10 mouse cellular contexts compared by ENCODE assay signal in genomic region chr12:104898718-104899117, GRCm38 (mm10). TPM values are rescaled to one million over a fixed set of nuclear protein-coding genes. Genes with fewer than 3 reads are reported as not detected.
DNase-seq lines count a peak whose midpoint lies in the region; ATAC-seq lines count a peak whose summit lies in the region.
"Had no signal": no experiment of that assay in that cellular context is flagged by ENCODE, and none has a peak within 500 bp of the region (broad histone marks: within the 10 kb centered on the region; RNA-seq: fewer than 3 reads in every experiment).

No protein-coding gene starts in this region.

- no peak overlapping the region for H3K4me2 ChIP-seq in midbrain, embryonic 15.5 days
- no peak overlapping the region for H3K4me2 ChIP-seq in neural tube, embryonic 15.5 days
- H3K4me2 ChIP-seq: hindbrain, embryonic 13.5 days had no signal

- H3K4me1 ChIP-seq in midbrain, embryonic 10.5 days: peaks cover 52% of the 10 kb centered on the region
- peaks cover 15% of the 10 kb centered on the region; the same call in 1 of the 2 replicates for H3K4me1 ChIP-seq in midbrain, embryonic 15.5 days
- H3K4me1 ChIP-seq in heart, embryonic 10.5 days: peaks cover 20% of the 10 kb centered on the region
- peaks cover 10% of the 10 kb centered on the region for H3K4me1 ChIP-seq in neural tube, embryonic 15.5 days

- peak; percentile 10 for DNase-seq in CD4-positive, CD25-positive, alpha-beta regulatory T cell, adult 2 months (ENCODE audit: low read depth, low spot score)
- DNase-seq in midbrain, embryonic 10.5 days (ENCODE audit: low spot score): no peak
- DNase-seq in kidney, adult 9 months: peak; percentile 76
- peak; percentile 32 for DNase-seq in retina, embryonic 14.5 days (ENCODE audit: low spot score)
- DNase-seq in heart, embryonic 10.5 days (ENCODE audit: low spot score): no peak

- no peak overlapping the region for H3K4me3 ChIP-seq in midbrain, embryonic 10.5 days
- no peak overlapping the region for H3K4me3 ChIP-seq in midbrain, embryonic 15.5 days
- no peak overlapping the region for H3K4me3 ChIP-seq in heart, embryonic 10.5 days
- H3K4me3 ChIP-seq in neural tube, embryonic 15.5 days (replicated peaks): no peak overlapping the region
- H3K4me3 ChIP-seq: hindbrain, embryonic 13.5 days; myocyte had no signal

- peaks cover 6% of the 10 kb centered on the region for H3K27me3 ChIP-seq in midbrain, embryonic 10.5 days (ENCODE audit: low read depth, poor library complexity, severe bottlenecking)
- no peaks in the 10 kb centered on the region for H3K27me3 ChIP-seq in midbrain, embryonic 15.5 days (replicated peaks)
- no peaks in the 10 kb centered on the region for H3K27me3 ChIP-seq in heart, embryonic 10.5 days (ENCODE audit: insufficient read depth, poor library complexity, severe bottlenecking)
- H3K27me3 ChIP-seq in neural tube, embryonic 15.5 days (replicated peaks): no peaks in the 10 kb centered on the region
- H3K27me3 ChIP-seq: hindbrain, embryonic 13.5 days had no signal

- WGBS in midbrain, embryonic 10.5 days: 76% methylated on average over 9 of the region's 9 CpGs
- WGBS in midbrain, embryonic 15.5 days: 78% methylated on average over 9 of the region's 9 CpGs
- WGBS in heart, embryonic 10.5 days: 65% methylated on average over 9 of the region's 9 CpGs
- 76% methylated on average over 9 of the region's 9 CpGs for WGBS in neural tube, embryonic 15.5 days

- ATAC-seq in CD4-positive, CD25-positive, alpha-beta regulatory T cell, adult 4 months: no peak
- no peak for ATAC-seq in midbrain, embryonic 15.5 days (replicated peaks)
- ATAC-seq in neural tube, embryonic 15.5 days (ENCODE audit: low FRiP score): no peak

- peak overlapping the region; percentile 28; the same call in 1 of the 2 replicates for H3K27ac ChIP-seq in midbrain, embryonic 10.5 days (replicated peaks)
- H3K27ac ChIP-seq in midbrain, embryonic 15.5 days: no peak overlapping the region
- no peak overlapping the region for H3K27ac ChIP-seq in heart, embryonic 10.5 days
- no peak overlapping the region for H3K27ac ChIP-seq in neural tube, embryonic 15.5 days (replicated peaks)
- H3K27ac ChIP-seq: hindbrain, embryonic 13.5 days had no signal

- no peaks in the 10 kb centered on the region for H3K36me3 ChIP-seq in midbrain, embryonic 10.5 days
- H3K36me3 ChIP-seq in midbrain, embryonic 15.5 days (replicated peaks): no peaks in the 10 kb centered on the region
- H3K36me3 ChIP-seq in heart, embryonic 10.5 days: no peaks in the 10 kb centered on the region
- H3K36me3 ChIP-seq in neural tube, embryonic 15.5 days: no peaks in the 10 kb centered on the region
- H3K36me3 ChIP-seq: hindbrain, embryonic 13.5 days had no signal

- H3K9ac ChIP-seq in midbrain, embryonic 15.5 days: no peak overlapping the region
- no peak overlapping the region for H3K9ac ChIP-seq in neural tube, embryonic 15.5 days (replicated peaks)
- H3K9ac ChIP-seq: hindbrain, embryonic 13.5 days had no signal

- H3K9me3 ChIP-seq in midbrain, embryonic 10.5 days (replicated peaks): no peaks in the 10 kb centered on the region
- no peaks in the 10 kb centered on the region for H3K9me3 ChIP-seq in midbrain, embryonic 15.5 days
- H3K9me3 ChIP-seq in heart, embryonic 10.5 days: no peaks in the 10 kb centered on the region
- no peaks in the 10 kb centered on the region for H3K9me3 ChIP-seq in neural tube, embryonic 15.5 days (replicated peaks)
- H3K9me3 ChIP-seq: hindbrain, embryonic 13.5 days had no signal

RNA-seq across cellular contexts. Expression of gene Clmn, which starts 33.8 kb away (rescaled TPM):
- polyA plus RNA-seq in CD4-positive, CD25-positive, alpha-beta regulatory T cell, adult 4 months (2017; shearing (Covaris generic)): not detected
- 1.7 and 1.9 TPM in 2 replicates for polyA plus RNA-seq in midbrain, embryonic 10.5 days (2016; fragmentation: Nextera tagmentation; extraction: Ambion mirVana)
- polyA plus RNA-seq in midbrain, embryonic 15.5 days (2015; fragmentation: Nextera tagmentation; extraction: Ambion mirVana): 1.4 and 1.7 TPM in 2 replicates
- 1.1 and 2.1 TPM in 2 replicates for polyA plus RNA-seq in heart, embryonic 10.5 days (2016; fragmentation: Nextera tagmentation; extraction: Ambion mirVana)
- polyA plus RNA-seq in neural tube, embryonic 15.5 days (2015; fragmentation: Nextera tagmentation; extraction: Ambion mirVana): 1.3 and 1.6 TPM in 2 replicates

Comparison
In these comparisons a context has a peak if more than half of its experiments do, and no peak if none do; other contexts are left out.
1. DNase-seq: peak in CD4-positive, CD25-positive, alpha-beta regulatory T cell, adult 2 months (single experiment), kidney, adult 9 months (single experiment) and retina, embryonic 14.5 days (single experiment); none in midbrain, embryonic 10.5 days (single experiment) and heart, embryonic 10.5 days (single experiment).